Mouse (Mus musculus) cortical plate, adult 2 months (tissue): ENCODE measurements around the gene Pip5k1c. TPM values are rescaled to one million over a fixed set of nuclear protein-coding genes. Genes with fewer than 3 reads are reported as not detected.

Experiments
- H3K27ac ChIP-seq: fragments of 200-500 bp; 2 replicates; pipeline ENCODE4 v1.5.1; 2012; ENCODE audit warnings: low read length, control low read depth, inconsistent platforms; ENCODE audit not compliant: insufficient read depth
- H3K4me1 ChIP-seq: fragments of 200-500 bp; 2 replicates; pipeline ENCODE4 v1.6.1; 2011; ENCODE audit warnings: low read length; ENCODE audit not compliant: control insufficient read depth, insufficient read depth
- H3K4me3 ChIP-seq: fragments of 200-500 bp; 2 replicates; pipeline ENCODE4 v1.5.1; 2011; ENCODE audit warnings: mild to moderate bottlenecking, low read length, control low read depth; ENCODE audit not compliant: insufficient read depth
- CTCF ChIP-seq: fragments of 200-500 bp; IDR thresholded peaks from 2 replicates; pipeline ENCODE4 v1.5.1; 2011; ENCODE audit warnings: mild to moderate bottlenecking, control low read depth, low read length; ENCODE audit not compliant: insufficient read depth; ENCODE audit errors: extremely low read depth
- POLR2A ChIP-seq: fragments of 200-500 bp; IDR thresholded peaks from 2 replicates; pipeline ENCODE4 v1.6.1; 2011; ENCODE audit warnings: mild to moderate bottlenecking, low read length, control low read depth; ENCODE audit not compliant: insufficient read depth; ENCODE audit errors: extremely low read depth
- polyA plus RNA-seq: library from polyadenylated mRNA; depleted of rRNA; stranded (reverse); fragments of >200 nt; gene quantifications from 2 replicates; pipeline ENCODE4 v1.2.3, GENCODE M21; 2012

Pip5k1c gene
- polyA plus RNA-seq, 1 experiment = 414 TPM

- peak overlapping the region; percentile 92 for H3K27ac ChIP-seq
Observed at GRCm38 (mm10) chr10:81257158-81258039, 35.4 kb upstream of the Pip5k1c start.

DNA sequence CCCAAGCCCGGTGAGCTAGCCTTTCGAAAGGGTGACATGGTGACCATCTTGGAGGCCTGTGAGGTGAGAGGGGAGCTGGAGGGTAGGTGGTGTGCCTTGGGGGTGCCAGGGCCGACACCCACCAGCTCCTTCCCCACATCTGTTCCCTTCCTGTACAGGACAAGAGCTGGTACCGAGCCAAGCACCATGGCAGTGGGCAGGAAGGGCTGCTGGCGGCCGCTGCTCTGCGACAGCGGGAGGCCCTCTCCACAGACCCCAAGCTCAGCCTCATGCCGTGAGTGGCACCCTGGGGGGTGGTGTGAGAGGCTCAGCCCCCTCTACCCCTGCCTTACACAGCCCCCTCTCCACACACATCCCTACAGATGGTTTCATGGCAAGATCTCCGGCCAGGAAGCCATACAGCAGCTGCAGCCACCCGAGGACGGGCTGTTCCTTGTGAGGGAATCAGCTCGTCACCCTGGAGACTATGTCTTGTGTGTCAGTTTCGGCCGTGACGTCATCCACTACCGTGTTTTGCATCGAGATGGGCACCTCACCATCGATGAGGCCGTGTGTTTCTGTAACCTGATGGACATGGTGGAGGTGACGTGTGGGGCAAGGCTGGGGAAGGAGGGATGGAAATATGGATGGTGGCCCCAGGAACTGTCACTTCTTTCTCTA is 33.4 kb upstream of the Pip5k1c start:
- H3K4me1 ChIP-seq = peaks cover 6% of the 10 kb centered on the region
- peak overlapping the region; percentile 72 for H3K27ac ChIP-seq
- TF ChIP-seq POLR2A = no peak
- no peak for TF ChIP-seq CTCF
- peak overlapping the region; percentile 8 for H3K4me3 ChIP-seq

More at GRCm38 (mm10) chr10:81257158-81258039, 35.4 kb upstream of the Pip5k1c start:
- Histone ChIP-seq H3K4me3 (peak overlapping the region; percentile 86), H3K4me1 (peaks cover 6% of the 10 kb centered on the region)
- TF ChIP-seq CTCF = no peak
- 0 out of 2 replicates have a peak, but pooled peaks have one; percentile 10 for TF ChIP-seq POLR2A

- Histone ChIP-seq H3K4me1 (peaks cover 6% of the 10 kb centered on the region), H3K4me3 (no peak overlapping the region), H3K27ac (no peak overlapping the region)
- TF ChIP-seq CTCF (no peak), POLR2A (no peak)
Observed at GRCm38 (mm10) chr10:81261025-81261424, 31.7 kb upstream of the Pip5k1c start.

DNA sequence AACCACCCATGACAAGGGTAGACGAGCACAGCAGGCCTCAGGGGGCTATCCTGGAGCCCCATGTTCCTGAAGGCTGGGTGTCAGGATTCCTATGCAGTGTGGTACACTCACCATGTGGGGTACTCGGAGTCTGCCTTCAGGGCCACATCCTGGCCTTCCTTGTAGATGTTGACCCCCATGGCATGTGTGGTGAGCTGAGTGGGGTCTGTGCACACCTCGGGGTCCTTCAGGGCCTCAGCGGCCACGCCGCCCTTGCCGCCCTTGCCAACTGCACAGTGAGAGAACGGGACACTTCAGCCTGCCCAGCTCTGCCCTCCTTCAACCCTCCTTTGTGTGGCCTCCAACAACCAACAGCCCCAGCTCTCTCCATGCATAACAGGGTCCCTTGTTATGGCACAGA is 27.2 kb upstream of the Pip5k1c start:
- no peak overlapping the region for H3K4me3 ChIP-seq

DNA sequence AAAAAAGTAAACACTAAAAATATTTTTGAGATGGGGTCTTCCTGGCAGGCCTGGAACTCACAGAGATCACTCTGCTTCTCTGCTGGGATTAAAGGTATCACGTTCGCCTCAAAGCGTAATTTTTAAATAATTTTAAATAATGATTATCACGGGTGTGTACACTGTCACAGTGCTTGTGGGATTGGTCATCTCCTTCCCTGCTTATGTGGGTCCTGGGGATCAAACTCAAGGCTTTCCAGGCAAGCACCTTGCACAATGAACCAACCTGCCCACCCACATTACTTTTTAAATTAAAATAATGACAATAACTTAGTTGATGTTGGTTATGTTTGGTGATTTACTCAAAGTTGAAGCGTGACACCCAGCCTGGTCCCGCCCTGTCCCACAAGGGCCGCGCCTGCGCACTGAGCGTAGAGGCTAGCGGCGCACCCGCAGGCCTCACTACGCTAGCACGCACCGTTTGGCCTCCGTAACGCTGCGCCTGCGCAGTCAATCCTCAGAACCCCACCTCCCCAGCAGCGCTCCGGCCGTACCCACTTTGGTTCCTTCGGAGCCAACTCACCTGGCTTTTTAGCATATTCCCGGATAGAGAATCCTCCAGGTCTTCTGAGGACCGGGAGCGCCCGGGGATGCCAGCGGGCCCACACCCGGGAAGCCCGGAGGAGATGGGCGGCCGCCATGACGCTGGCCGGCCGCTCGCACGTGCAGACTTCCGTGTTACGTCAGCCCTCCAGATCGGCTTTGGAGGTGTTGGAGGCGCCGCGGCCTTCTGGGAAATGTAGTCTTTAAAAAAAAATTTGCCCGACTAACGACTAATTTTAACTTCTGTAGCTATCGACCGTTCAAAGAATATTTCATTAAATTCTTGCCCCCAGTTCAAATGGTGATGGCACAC is 26.3 kb upstream of the Pip5k1c start, which contains the start of the genes Mrpl54 and Apba3:
Gene Mrpl54, minus strand, starts transcription at position 724 of the 895 bp plus-strand sequence.
Gene Apba3, plus strand, starts transcription at position 750 of the 895 bp plus-strand sequence.
- Histone ChIP-seq H3K4me3 (peak within 1 kb of the TSS; percentile 49), H3K27ac (peak within 1 kb of the TSS; percentile 85), H3K4me1 (no peaks in the 10 kb centered on the region)
- TF ChIP-seq CTCF (no peak), POLR2A (peak; percentile 53; the same call in 1 of the 2 replicates)

More for the DNA sequence above, 27.2 kb upstream of the Pip5k1c start:
- Histone ChIP-seq H3K27ac (no peak overlapping the region), H3K4me1 (no peaks in the 10 kb centered on the region)
- TF ChIP-seq CTCF = no peak

GRCm38 (mm10) chr10:81268056-81268455 is 24.7 kb upstream of the Pip5k1c start:
- H3K27ac ChIP-seq = no peak overlapping the region
- H3K4me1 ChIP-seq = no peaks in the 10 kb centered on the region
- no peak for TF ChIP-seq CTCF
- peak; percentile 86; the same call in 1 of the 2 replicates for TF ChIP-seq POLR2A
- H3K4me3 ChIP-seq = peak overlapping the region; percentile 49

DNA sequence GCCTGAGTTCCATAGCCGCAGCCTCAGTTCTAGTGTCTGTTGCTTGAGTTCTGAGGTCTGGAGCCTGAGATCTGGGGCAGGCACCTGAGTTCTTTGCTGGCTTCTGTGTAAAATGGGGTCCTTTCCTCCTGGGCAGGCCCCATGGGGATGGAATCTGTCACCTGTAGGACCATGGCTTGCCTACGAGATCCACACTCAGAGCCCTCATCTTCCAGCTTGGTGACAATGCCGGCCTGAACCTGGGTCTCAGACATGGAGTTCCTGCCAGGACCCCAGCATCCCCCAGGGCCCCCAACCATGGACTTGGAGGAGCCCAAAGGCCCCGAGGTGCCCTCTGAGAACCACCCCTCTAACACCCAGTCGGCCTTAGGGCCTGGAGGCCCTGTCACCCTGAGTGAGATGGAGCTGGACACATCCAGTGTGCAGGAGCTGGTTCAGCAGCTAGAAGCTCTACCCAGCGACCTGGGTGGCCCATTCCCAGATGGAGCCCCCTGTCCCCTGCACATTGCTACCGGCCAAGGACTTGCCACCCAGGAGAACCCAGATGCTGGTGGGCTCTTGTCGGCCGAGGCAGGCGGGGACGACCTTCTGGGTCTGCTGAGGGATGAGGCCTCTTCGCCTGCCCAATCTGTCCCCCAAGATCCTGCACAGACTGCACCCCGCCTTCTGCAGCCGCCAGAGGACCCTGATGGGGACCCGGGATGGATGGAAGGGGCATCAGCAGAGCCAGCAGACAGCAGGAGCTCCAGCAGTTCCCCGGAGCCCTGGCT is 23.9 kb upstream of the Pip5k1c start:
- Histone ChIP-seq H3K27ac (no peak overlapping the region), H3K4me1 (no peaks in the 10 kb centered on the region), H3K4me3 (peak overlapping the region; percentile 49)
- no peak for TF ChIP-seq POLR2A

- no peak for TF ChIP-seq CTCF
- no peak for TF ChIP-seq POLR2A
- Histone ChIP-seq H3K4me3 (no peak overlapping the region), H3K27ac (no peak overlapping the region), H3K4me1 (no peaks in the 10 kb centered on the region)
Observed at GRCm38 (mm10) chr10:81272356-81272755, 20.4 kb upstream of the Pip5k1c start.

- Histone ChIP-seq H3K27ac (no peak overlapping the region), H3K4me3 (no peak overlapping the region), H3K4me1 (no peaks in the 10 kb centered on the region)
- TF ChIP-seq CTCF (no peak), POLR2A (no peak)
Observed at GRCm38 (mm10) chr10:81273842-81274241, 18.9 kb upstream of the Pip5k1c start.
